Mouse (Mus musculus): ENCODE measurements at regions not wholly inside any gene's neighbourhood (a gene's known extent, or its start where the extent isn't known, plus 50 kb on each side); places are given as distances from the start of the nearest gene placed in this dataset.
A peak's percentile ranks its signal among the peaks of the same experiment; 100 is the strongest.

DNA sequence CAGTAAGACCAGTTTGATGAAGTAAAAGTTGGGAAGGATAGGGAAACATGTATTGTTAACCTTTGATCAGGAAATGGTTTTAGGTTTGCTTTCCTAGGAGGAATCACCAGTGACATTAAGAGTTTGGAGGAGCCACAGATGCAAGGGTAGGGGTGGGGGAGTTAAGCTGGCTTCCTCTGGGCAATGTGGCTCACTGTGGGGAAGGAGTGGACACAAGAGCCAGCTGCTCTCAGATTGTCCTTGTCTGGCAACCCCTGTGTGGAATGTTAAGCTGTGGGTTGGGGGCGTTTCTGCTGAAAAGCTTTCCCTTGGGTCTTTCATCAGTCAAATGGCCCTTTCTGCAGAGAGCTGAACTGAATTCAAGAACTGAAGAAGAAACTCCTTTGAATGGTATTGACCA, 251.1 kb upstream of the Sox11 start:
- H3K4me3 ChIP-seq (ENCODE audit: low read depth, low read length) = no peak overlapping the region
- no peaks in the 10 kb centered on the region for H3K9me3 ChIP-seq (ENCODE audit: control insufficient read depth, low read length)
- no peaks in the 10 kb centered on the region; the same call in 1 of the 2 replicates for H3K4me1 ChIP-seq (replicated peaks; ENCODE audit: control insufficient read depth, insufficient read depth, low read length)
- WGBS = 56% methylated on average over 1 of the region's 1 CpGs
- DNase-seq (ENCODE audit: low spot score) (no peak), ATAC-seq (replicated peaks; ENCODE audit: low FRiP score) (no peak)
- H3K9ac ChIP-seq (ENCODE audit: low read length) = no peak overlapping the region
- no peak overlapping the region for H3K4me2 ChIP-seq (ENCODE audit: low read depth, low read length, severe bottlenecking)
- H3K27ac ChIP-seq (ENCODE audit: low read depth, low read length) = no peak overlapping the region
- H3K27me3 ChIP-seq (ENCODE audit: control insufficient read depth, insufficient read depth, low read length) = no peaks in the 10 kb centered on the region
- H3K36me3 ChIP-seq (ENCODE audit: control insufficient read depth, insufficient read depth, low read length) = no peaks in the 10 kb centered on the region

DNA sequence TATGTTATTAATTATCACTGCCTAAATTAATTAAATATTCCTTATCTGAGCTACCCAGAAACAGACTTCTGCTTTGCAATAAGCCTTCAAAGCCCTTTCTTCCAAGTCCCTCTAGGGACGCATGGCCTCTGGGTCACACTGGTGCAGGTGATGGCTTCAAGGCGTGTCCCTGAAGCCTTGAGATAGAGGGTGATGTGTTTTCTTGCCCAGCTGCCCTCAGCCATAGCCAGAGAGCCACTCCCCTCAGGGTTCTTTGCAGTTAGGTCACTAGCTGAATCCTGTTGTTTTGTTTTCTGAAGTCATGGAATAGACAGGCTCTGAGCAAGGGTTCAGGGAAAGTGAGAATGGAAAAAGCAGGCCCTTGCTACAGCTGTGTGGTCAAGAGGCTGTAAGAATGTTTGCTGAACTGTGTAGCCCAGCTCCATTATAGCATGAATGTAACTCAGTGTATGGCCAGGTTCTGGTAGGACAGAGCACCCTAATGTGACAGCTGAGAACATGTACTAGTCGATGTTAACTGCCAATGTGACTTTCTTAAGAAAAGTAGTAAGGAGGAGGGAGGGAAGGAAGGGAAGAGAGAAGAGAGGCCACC, 233.8 kb upstream of the Sox11 start:
- peak; percentile 27; the same call in 1 of the 2 replicates for ATAC-seq (replicated peaks; ENCODE audit: low FRiP score)
- no peaks in the 10 kb centered on the region for H3K27me3 ChIP-seq (ENCODE audit: control insufficient read depth, insufficient read depth, low read length)
- DNase-seq (ENCODE audit: low spot score) = no peak
- H3K36me3 ChIP-seq (ENCODE audit: control insufficient read depth, insufficient read depth, low read length) = no peaks in the 10 kb centered on the region
- no peak overlapping the region for H3K4me3 ChIP-seq (ENCODE audit: low read depth, low read length)
- H3K27ac ChIP-seq (ENCODE audit: low read depth, low read length) = 0 out of 2 replicates have a peak overlapping the region, but pooled peaks have one; percentile 25
- no peaks in the 10 kb centered on the region; the same call in 1 of the 2 replicates for H3K4me1 ChIP-seq (replicated peaks; ENCODE audit: control insufficient read depth, insufficient read depth, low read length)
- H3K9me3 ChIP-seq (ENCODE audit: control insufficient read depth, low read length) = no peaks in the 10 kb centered on the region
- 63% methylated on average over 3 of the region's 3 CpGs for WGBS
- no peak overlapping the region for H3K9ac ChIP-seq (ENCODE audit: low read length)
- no peak overlapping the region for H3K4me2 ChIP-seq (ENCODE audit: low read depth, low read length, severe bottlenecking)

DNA sequence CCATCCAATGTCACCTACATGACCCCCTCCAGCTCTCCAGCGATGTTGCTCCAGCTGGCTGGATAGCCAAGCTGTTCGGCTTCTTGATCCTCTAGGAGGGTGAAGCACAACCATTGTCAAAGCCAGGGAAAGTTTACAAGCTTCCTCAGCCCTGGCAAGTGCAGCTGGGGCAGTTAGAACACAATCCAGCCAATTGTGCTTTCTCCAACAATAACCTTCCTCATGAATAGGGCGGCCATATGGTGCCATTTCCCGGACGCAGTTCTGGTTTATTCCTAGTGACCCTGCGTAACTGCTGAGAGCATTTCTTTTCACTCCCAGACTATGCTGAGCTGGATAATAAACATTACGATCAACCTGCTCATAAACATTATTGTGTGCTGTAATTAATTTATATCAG, 233.3 kb upstream of the Sox11 start:
- Histone ChIP-seq H3K4me2 (ENCODE audit: low read depth, low read length, severe bottlenecking) (no peak overlapping the region), H3K9me3 (ENCODE audit: control insufficient read depth, low read length) (no peaks in the 10 kb centered on the region), H3K27me3 (ENCODE audit: control insufficient read depth, insufficient read depth, low read length) (no peaks in the 10 kb centered on the region), H3K27ac (ENCODE audit: low read depth, low read length) (0 out of 2 replicates have a peak overlapping the region, but pooled peaks have one; percentile 25), H3K9ac (ENCODE audit: low read length) (no peak overlapping the region), H3K4me1 (replicated peaks; ENCODE audit: control insufficient read depth, insufficient read depth, low read length) (no peaks in the 10 kb centered on the region; the same call in 1 of the 2 replicates), H3K36me3 (ENCODE audit: control insufficient read depth, insufficient read depth, low read length) (no peaks in the 10 kb centered on the region), H3K4me3 (ENCODE audit: low read depth, low read length) (no peak overlapping the region)
- ATAC-seq (replicated peaks; ENCODE audit: low FRiP score) = peak; percentile 65
- no peak for DNase-seq (ENCODE audit: low spot score)
- 33% methylated on average over 7 of the region's 7 CpGs for WGBS

DNA sequence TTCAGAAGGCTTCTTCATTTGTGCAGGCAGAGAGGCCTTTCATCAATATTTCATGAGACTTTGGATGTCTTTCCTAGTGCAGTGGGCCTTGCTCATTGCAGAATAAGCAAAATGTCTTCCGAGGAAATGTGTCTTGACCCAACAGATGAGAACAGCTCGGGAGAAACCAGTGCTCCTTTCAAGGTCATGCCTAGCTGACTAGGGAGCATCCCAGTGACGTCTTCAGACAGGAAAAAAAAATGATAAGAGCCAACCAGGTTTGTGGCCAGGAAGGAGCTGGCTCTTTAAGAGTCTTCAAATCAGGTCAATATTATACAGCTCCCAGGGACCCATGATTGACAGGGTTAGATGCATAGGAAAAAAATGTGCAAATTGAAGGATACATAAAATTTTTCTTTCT, 224.9 kb upstream of the Sox11 start:
- ATAC-seq (replicated peaks; ENCODE audit: low FRiP score) = no peak
- Histone ChIP-seq H3K9ac (ENCODE audit: low read length) (no peak overlapping the region), H3K27ac (ENCODE audit: low read depth, low read length) (peak overlapping the region; percentile 94), H3K36me3 (ENCODE audit: control insufficient read depth, insufficient read depth, low read length) (no peaks in the 10 kb centered on the region), H3K4me2 (ENCODE audit: low read depth, low read length, severe bottlenecking) (no peak overlapping the region), H3K27me3 (ENCODE audit: control insufficient read depth, insufficient read depth, low read length) (no peaks in the 10 kb centered on the region), H3K4me1 (replicated peaks; ENCODE audit: control insufficient read depth, insufficient read depth, low read length) (peaks cover 25% of the 10 kb centered on the region; the same call in 1 of the 2 replicates), H3K9me3 (ENCODE audit: control insufficient read depth, low read length) (no peaks in the 10 kb centered on the region), H3K4me3 (ENCODE audit: low read depth, low read length) (no peak overlapping the region)
- DNase-seq (ENCODE audit: low spot score) = no peak
- WGBS = 62% methylated on average over 3 of the region's 3 CpGs

DNA sequence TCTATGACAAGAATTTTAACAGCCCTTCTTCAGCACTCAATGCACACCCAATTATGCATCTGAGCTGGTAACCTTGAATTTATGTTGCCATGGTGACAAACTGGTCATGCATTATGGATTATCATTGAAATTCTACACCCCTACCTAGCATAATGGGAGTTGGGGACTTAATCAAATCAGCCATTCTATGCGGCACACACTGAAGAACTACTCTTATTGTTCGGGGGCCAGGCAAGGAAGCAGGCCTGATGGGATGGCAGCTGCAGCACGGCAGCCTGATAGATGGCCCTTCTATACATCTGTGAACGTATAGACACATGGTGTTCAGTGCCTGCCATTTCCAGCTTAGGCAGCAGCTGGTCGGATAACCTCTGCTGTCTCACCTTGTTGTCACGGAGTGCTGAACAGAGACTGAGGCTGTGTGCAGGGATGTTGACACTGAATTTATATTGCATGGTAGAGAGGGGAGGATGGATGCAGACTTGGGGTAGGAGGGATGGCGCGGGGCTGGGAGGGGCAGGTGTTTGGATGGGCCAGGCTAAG, 223.7 kb upstream of the Sox11 start:
- WGBS = 13% methylated on average over 8 of the region's 8 CpGs
- Histone ChIP-seq H3K4me3 (ENCODE audit: low read depth, low read length) (peak overlapping the region; percentile 18; the same call in 1 of the 2 replicates), H3K4me1 (replicated peaks; ENCODE audit: control insufficient read depth, insufficient read depth, low read length) (peaks cover 25% of the 10 kb centered on the region; the same call in 1 of the 2 replicates), H3K27ac (ENCODE audit: low read depth, low read length) (peak overlapping the region; percentile 94), H3K9ac (ENCODE audit: low read length) (peak overlapping the region; percentile 51), H3K9me3 (ENCODE audit: control insufficient read depth, low read length) (no peaks in the 10 kb centered on the region), H3K27me3 (ENCODE audit: control insufficient read depth, insufficient read depth, low read length) (no peaks in the 10 kb centered on the region), H3K4me2 (ENCODE audit: low read depth, low read length, severe bottlenecking) (peak overlapping the region; percentile 43), H3K36me3 (ENCODE audit: control insufficient read depth, insufficient read depth, low read length) (no peaks in the 10 kb centered on the region)
- DNase-seq (ENCODE audit: low spot score) (peak; percentile 80), ATAC-seq (replicated peaks; ENCODE audit: low FRiP score) (peak; percentile 95)

DNA sequence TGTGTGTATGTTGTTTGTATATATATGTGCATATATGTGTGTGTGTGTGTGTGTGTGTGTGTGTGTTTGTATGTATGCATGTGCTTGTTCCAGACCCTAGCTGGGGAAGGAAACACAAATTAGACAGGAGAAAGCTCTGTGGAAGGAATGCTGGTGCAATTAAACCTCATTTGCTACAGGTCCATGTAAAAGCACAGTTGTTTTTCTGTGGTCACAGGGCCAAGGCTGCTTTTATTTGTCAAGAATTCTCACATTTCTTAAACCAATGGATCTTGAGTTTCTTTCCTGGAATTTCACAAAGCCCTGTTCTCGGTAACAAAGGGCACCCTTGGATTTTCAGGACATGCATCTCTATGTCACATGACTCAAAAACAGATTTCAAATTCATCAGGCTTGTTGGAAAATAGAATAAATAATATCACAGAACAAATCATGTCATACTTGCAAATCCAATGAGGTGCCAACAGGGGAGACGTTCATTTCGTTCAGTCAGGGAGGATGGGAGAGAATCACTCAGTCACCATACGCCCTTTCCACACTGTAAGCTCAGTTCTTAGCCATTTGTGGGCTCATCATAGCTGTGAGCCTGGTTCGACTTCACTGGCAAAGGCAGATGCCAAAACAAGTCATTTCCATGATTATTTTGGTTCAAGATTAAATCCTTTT, 222.4 kb upstream of the Sox11 start:
- no peaks in the 10 kb centered on the region for H3K36me3 ChIP-seq (ENCODE audit: control insufficient read depth, insufficient read depth, low read length)
- WGBS = 44% methylated on average over 5 of the region's 5 CpGs

DNA sequence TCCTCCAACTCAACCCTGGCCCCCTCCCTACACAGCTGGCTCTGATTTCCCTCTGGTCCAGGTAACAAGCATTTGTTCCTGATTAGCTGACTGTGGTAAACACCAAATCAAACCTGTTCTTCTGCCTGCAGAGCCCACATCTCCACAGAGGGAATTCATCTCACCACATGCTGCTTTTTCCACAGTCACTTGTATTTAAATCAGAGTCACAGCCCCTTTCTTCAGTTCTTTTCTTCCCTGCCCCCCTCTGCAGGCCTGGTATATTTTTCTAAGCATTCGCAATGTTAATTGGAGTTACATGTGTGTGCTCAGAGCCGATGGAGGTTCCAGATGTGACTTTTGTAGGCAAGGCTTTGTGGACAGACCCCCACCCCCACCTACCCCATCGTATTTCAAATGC, 221.5 kb upstream of the Sox11 start:
- H3K9ac ChIP-seq (ENCODE audit: low read length) = no peak overlapping the region
- WGBS = 14% methylated on average over 3 of the region's 3 CpGs
- no peak for ATAC-seq (replicated peaks; ENCODE audit: low FRiP score)

More for the DNA sequence above, 222.4 kb upstream of the Sox11 start:
- no peak overlapping the region for H3K4me2 ChIP-seq (ENCODE audit: low read depth, low read length, severe bottlenecking)
- no peak overlapping the region for H3K4me3 ChIP-seq (ENCODE audit: low read depth, low read length)
- no peaks in the 10 kb centered on the region for H3K27me3 ChIP-seq (ENCODE audit: control insufficient read depth, insufficient read depth, low read length)
- ATAC-seq (replicated peaks; ENCODE audit: low FRiP score) (no peak), DNase-seq (ENCODE audit: low spot score) (no peak)
- peak overlapping the region; percentile 94 for H3K27ac ChIP-seq (ENCODE audit: low read depth, low read length)
- no peaks in the 10 kb centered on the region for H3K9me3 ChIP-seq (ENCODE audit: control insufficient read depth, low read length)
- H3K9ac ChIP-seq (ENCODE audit: low read length) = peak overlapping the region; percentile 23; the same call in 1 of the 2 replicates
- H3K4me1 ChIP-seq (replicated peaks; ENCODE audit: control insufficient read depth, insufficient read depth, low read length) = peaks cover 25% of the 10 kb centered on the region; the same call in 1 of the 2 replicates

DNA sequence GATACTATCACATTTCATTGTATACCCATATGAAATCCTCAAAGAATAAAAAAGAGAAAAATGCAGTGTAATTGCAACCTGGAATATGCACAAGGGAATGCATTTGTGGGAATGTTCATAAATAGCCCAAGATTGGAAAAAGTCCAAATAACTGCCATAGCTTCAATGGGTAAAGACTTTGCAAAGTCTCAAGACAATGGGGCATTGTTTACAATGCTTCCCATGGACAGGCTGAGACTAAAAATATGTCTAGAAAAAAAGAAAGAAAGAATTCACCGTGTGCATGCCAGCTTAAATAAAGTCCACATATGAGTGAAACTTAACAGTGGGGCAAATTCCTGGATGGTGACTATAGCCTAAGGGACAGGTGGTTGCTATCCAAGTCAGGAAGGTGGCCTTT, 210.4 kb upstream of the Sox11 start:
- 58% methylated on average over 1 of the region's 1 CpGs for WGBS
- no peak overlapping the region for H3K9ac ChIP-seq (ENCODE audit: low read length)
- H3K4me3 ChIP-seq (ENCODE audit: low read depth, low read length) = no peak overlapping the region
- H3K36me3 ChIP-seq (ENCODE audit: control insufficient read depth, insufficient read depth, low read length) = no peaks in the 10 kb centered on the region
- no peaks in the 10 kb centered on the region for H3K27me3 ChIP-seq (ENCODE audit: control insufficient read depth, insufficient read depth, low read length)
- no peak for DNase-seq (ENCODE audit: low spot score)
- no peaks in the 10 kb centered on the region for H3K9me3 ChIP-seq (ENCODE audit: control insufficient read depth, low read length)
- H3K27ac ChIP-seq (ENCODE audit: low read depth, low read length) = no peak overlapping the region
- no peak for ATAC-seq (replicated peaks; ENCODE audit: low FRiP score)
- H3K4me2 ChIP-seq (ENCODE audit: low read depth, low read length, severe bottlenecking) = no peak overlapping the region
- H3K4me1 ChIP-seq (replicated peaks; ENCODE audit: control insufficient read depth, insufficient read depth, low read length) = no peaks in the 10 kb centered on the region

More for the DNA sequence above, 221.5 kb upstream of the Sox11 start:
- H3K4me1 ChIP-seq (replicated peaks; ENCODE audit: control insufficient read depth, insufficient read depth, low read length) = peaks cover 25% of the 10 kb centered on the region; the same call in 1 of the 2 replicates
- no peak overlapping the region for H3K4me3 ChIP-seq (ENCODE audit: low read depth, low read length)
- DNase-seq (ENCODE audit: low spot score) = peak; percentile 51
- peak overlapping the region; percentile 94 for H3K27ac ChIP-seq (ENCODE audit: low read depth, low read length)
- H3K4me2 ChIP-seq (ENCODE audit: low read depth, low read length, severe bottlenecking) = no peak overlapping the region
- H3K9me3 ChIP-seq (ENCODE audit: control insufficient read depth, low read length) = no peaks in the 10 kb centered on the region
- H3K27me3 ChIP-seq (ENCODE audit: control insufficient read depth, insufficient read depth, low read length) = no peaks in the 10 kb centered on the region
- no peaks in the 10 kb centered on the region for H3K36me3 ChIP-seq (ENCODE audit: control insufficient read depth, insufficient read depth, low read length)

Data from forebrain, embryonic 11.5 days (tissue).